Mouse (Mus musculus): ENCODE results near the gene Rabggta.

- no peak for TF ChIP-seq CTCF (IDR thresholded peaks at IDR 0.05; ENCODE audit: low read depth, low read length)
- no peak for TF ChIP-seq TAL1 (conservative IDR thresholded peaks at IDR 0.05; ENCODE audit: low read depth, low read length)
These were observed 10.3 kb downstream of the Rabggta start for GRCm38 (mm10) chr14:55711786-55712185.

Measured in G1E (cell line).